Mouse (Mus musculus) liver, adult 2 months (tissue): ENCODE data around the gene AI661453. TPM values are rescaled to one million over a fixed set of nuclear protein-coding genes. Genes with fewer than 3 reads are reported as not detected.

Source experiments
- DNase-seq: peaks from one replicate; pipeline ENCODE4 v3.0.0-alpha.2; 2011; ENCODE audit warnings: low read depth, low spot score; ENCODE audit errors: extremely low read depth
- H3K27ac ChIP-seq: fragments of 200-500 bp; replicated peaks from 2 replicates; pipeline ENCODE4 v1.5.1; 2012; ENCODE audit warnings: low read depth, mild to moderate bottlenecking, control low read depth, inconsistent platforms, low read length; ENCODE audit not compliant: insufficient read depth
- H3K27me3 ChIP-seq: fragments of 200-500 bp; 2 replicates; pipeline ENCODE4 v1.6.1; 2012; ENCODE audit warnings: mild to moderate bottlenecking, moderate library complexity, low read length, inconsistent platforms; ENCODE audit not compliant: control insufficient read depth, insufficient read depth
- H3K36me3 ChIP-seq: fragments of 200-500 bp; 2 replicates; pipeline ENCODE4 v1.6.1; 2012; ENCODE audit warnings: low read length, inconsistent platforms; ENCODE audit not compliant: control insufficient read depth, insufficient read depth
- H3K4me1 ChIP-seq: fragments of 200-500 bp; 2 replicates; pipeline ENCODE4 v1.6.1; 2011; ENCODE audit warnings: low read length; ENCODE audit not compliant: control insufficient read depth, insufficient read depth
- H3K4me3 ChIP-seq: fragments of 200-500 bp; 2 replicates; pipeline ENCODE4 v1.5.1; 2011; ENCODE audit warnings: low read depth, mild to moderate bottlenecking, control low read depth, low read length, moderate library complexity; ENCODE audit not compliant: insufficient read depth
- H3K79me2 ChIP-seq: fragments of 200-500 bp; 2 replicates; pipeline ENCODE4 v1.6.1; 2012; ENCODE audit warnings: inconsistent platforms, mild to moderate bottlenecking, low read length, moderate library complexity; ENCODE audit not compliant: control insufficient read depth, insufficient read depth
- H3K9ac ChIP-seq: fragments of 200-500 bp; 2 replicates; pipeline ENCODE4 v1.6.1; 2012; ENCODE audit warnings: low read depth, mild to moderate bottlenecking, control low read depth, inconsistent platforms, low read length
- CTCF ChIP-seq: fragments of 200-500 bp; IDR thresholded peaks from 2 replicates; pipeline ENCODE4 v1.5.1; 2011; ENCODE audit warnings: low read depth, low read length, control low read depth
- POLR2A ChIP-seq: fragments of 200-500 bp; IDR thresholded peaks from 2 replicates; pipeline ENCODE4 v1.6.1; 2011; ENCODE audit warnings: low read length, control low read depth; ENCODE audit not compliant: insufficient read depth; ENCODE audit errors: extremely low read depth
- WGBS: fragments of 180-500 bp; shearing (Covaris S2); methylation state at CpG from one replicate; pipeline ENCODE4 v1.1.7; 2018; 5-methylcytosine and 5-hydroxymethylcytosine counted together
- polyA plus RNA-seq: library from polyadenylated mRNA; depleted of rRNA; stranded (reverse); fragments of >200 nt; gene quantifications from 2 replicates; pipeline ENCODE4 v1.2.3, GENCODE M21; 2012
- total RNA-seq: library from RNA; depleted of rRNA; stranded (reverse); fragments of >200 nt; gene quantifications from 2 replicates; pipeline ENCODE4 v1.2.3, GENCODE M21; 2014

AI661453 gene
- total and polyA plus RNA-seq, 2 experiments: 2.4 to 5.7 TPM

DNA sequence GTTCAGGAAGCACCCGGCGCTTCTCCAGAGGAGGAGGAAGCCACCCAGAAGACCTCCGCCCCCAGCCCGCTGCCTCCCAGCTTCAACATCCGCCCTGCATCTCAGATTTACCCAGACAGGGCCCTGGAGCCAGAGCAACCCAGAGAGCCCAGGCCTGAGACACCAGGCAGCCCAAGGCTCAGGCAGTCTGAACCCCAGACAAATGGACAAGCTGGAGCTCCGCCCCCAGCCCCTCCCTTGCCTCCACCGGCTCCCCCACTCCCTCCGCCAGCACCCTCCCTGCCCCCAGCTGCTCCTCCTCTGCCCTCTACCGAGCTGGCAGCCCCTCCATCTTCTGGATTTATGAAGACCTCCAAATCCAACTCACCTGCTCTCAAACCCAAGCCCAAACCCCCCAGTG lies 29.9 kb downstream of the AI661453 start:
- TF ChIP-seq POLR2A (no peak), CTCF (no peak)
- WGBS: 74% methylated on average over 9 of the region's 9 CpGs
- Histone ChIP-seq H3K4me3 (no peak overlapping the region), H3K36me3 (no peaks in the 10 kb centered on the region), H3K9ac (no peak overlapping the region), H3K27ac (no peak overlapping the region), H3K27me3 (no peaks in the 10 kb centered on the region), H3K4me1 (peaks cover 34% of the 10 kb centered on the region), H3K79me2 (peaks cover 9% of the 10 kb centered on the region; the same call in 1 of the 2 replicates)
- DNase-seq: no peak

DNA sequence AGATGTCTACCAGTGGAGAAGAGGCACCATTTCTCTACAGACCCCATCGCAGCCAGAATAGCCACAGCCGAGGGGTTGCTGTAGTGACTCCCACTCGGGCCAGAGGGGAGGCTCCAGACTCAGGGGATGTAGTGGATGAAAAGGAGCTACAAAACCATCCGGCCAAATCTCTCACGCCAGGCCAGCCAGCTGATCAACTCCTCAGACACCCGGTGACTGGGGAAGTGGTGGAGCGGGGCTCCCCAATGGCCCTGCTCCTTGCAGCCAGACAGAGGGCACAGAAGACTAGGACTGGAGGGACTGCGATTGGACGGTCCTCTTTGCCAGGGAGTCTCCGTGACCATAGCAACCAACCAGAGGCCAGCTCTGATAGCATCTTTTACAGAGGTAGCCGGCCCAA lies 31.2 kb downstream of the AI661453 start:
- WGBS: 93% methylated on average over 11 of the region's 11 CpGs

DNA sequence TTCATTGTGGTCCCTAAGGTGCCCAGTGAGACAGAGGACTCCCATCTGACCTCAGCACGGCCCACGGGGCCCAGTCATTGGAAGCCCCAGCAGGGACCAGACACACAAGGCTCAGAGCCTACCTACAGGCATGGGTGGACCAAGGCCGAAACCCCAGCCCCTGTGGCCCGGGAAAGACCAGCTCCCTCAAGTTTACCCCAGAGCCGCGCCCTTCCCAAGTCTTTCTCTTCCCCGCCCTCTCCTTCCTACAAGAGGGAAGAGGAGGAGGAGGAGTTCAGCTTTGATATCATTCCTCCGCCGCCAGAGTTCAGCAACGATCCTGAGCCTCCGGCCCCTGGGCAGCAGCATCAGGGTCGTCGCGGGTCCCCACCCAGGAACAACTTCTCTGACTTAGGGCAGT lies 31.6 kb downstream of the AI661453 start:
- no peak for TF ChIP-seq POLR2A
- no peak for TF ChIP-seq CTCF
- no peaks in the 10 kb centered on the region for H3K27me3 ChIP-seq
- no peaks in the 10 kb centered on the region for H3K36me3 ChIP-seq
- H3K4me1 ChIP-seq: peaks cover 31% of the 10 kb centered on the region
- H3K4me3 ChIP-seq: no peak overlapping the region; the same call in 1 of the 2 replicates
- no peak overlapping the region for H3K27ac ChIP-seq
- no peak for DNase-seq
- peaks cover 9% of the 10 kb centered on the region; the same call in 1 of the 2 replicates for H3K79me2 ChIP-seq
- no peak overlapping the region for H3K9ac ChIP-seq
- 69% methylated on average over 14 of the region's 14 CpGs for WGBS

More for the DNA sequence above, 31.2 kb downstream of the AI661453 start:
- DNase-seq: no peak
- H3K27me3 ChIP-seq: no peaks in the 10 kb centered on the region
- H3K27ac ChIP-seq: no peak overlapping the region
- peaks cover 9% of the 10 kb centered on the region; the same call in 1 of the 2 replicates for H3K79me2 ChIP-seq
- H3K4me3 ChIP-seq: no peak overlapping the region
- TF ChIP-seq POLR2A: no peak
- no peak for TF ChIP-seq CTCF
- no peak overlapping the region for H3K9ac ChIP-seq
- H3K4me1 ChIP-seq: peaks cover 33% of the 10 kb centered on the region
- H3K36me3 ChIP-seq: no peaks in the 10 kb centered on the region

DNA sequence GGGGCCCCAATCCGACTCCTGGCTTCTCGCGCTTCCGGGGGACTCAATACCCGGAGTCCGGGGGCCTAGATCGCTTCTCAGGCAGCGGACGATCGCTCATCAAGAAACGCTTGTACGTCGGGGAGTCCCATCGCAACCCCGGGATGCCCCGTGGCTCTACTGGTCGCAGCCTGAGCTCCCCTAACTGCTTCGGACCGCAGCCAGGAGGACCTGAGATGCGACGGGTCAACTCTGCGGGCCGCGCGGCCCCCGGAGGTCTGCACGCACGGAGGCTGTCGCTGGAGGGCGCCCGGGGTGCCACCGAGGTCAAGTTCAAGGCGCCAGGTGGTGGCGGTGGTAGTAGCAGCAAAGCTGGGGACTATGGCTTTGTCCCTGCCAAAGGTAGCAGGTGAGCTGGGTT lies 32.1 kb downstream of the AI661453 start:
- H3K9ac ChIP-seq: no peak overlapping the region
- TF ChIP-seq CTCF (no peak), POLR2A (no peak)
- no peaks in the 10 kb centered on the region for H3K27me3 ChIP-seq
- H3K36me3 ChIP-seq: no peaks in the 10 kb centered on the region
- no peak overlapping the region for H3K27ac ChIP-seq
- DNase-seq: no peak
- WGBS: 75% methylated on average over 34 of the region's 34 CpGs
- H3K4me3 ChIP-seq: peak overlapping the region; percentile 11; the same call in 1 of the 2 replicates
- H3K4me1 ChIP-seq: peaks cover 32% of the 10 kb centered on the region
- H3K79me2 ChIP-seq: peaks cover 9% of the 10 kb centered on the region; the same call in 1 of the 2 replicates

- Histone ChIP-seq H3K4me1 (peaks cover 30% of the 10 kb centered on the region), H3K27ac (no peak overlapping the region), H3K36me3 (no peaks in the 10 kb centered on the region), H3K9ac (no peak overlapping the region), H3K27me3 (no peaks in the 10 kb centered on the region), H3K79me2 (peaks cover 9% of the 10 kb centered on the region; the same call in 1 of the 2 replicates), H3K4me3 (no peak overlapping the region)
- no peak for DNase-seq
- TF ChIP-seq CTCF (no peak), POLR2A (no peak)
- 93% methylated on average over 4 of the region's 4 CpGs for WGBS
Observed at GRCm38 (mm10) chr17:47469642-47470041, 33.2 kb downstream of the AI661453 start.

- TF ChIP-seq POLR2A: no peak
- TF ChIP-seq CTCF: no peak
- H3K79me2 ChIP-seq: peaks cover 4% of the 10 kb centered on the region; the same call in 1 of the 2 replicates
- H3K9ac ChIP-seq: no peak overlapping the region
- DNase-seq: no peak
- H3K27me3 ChIP-seq: no peaks in the 10 kb centered on the region
- no peaks in the 10 kb centered on the region for H3K36me3 ChIP-seq
- 94% methylated on average over 4 of the region's 4 CpGs for WGBS
- no peak overlapping the region for H3K27ac ChIP-seq
- no peak overlapping the region for H3K4me3 ChIP-seq
- H3K4me1 ChIP-seq: peaks cover 26% of the 10 kb centered on the region
Observed at GRCm38 (mm10) chr17:47470121-47470520, 33.7 kb downstream of the AI661453 start.
